Mouse (Mus musculus) G1E (cell line): ENCODE data around the gene Mia2.

Experiments used
- CTCF ChIP-seq: IDR thresholded peaks from 2 replicates; pipeline ENCODE4 v1.5.1; 2012; ENCODE audit warnings: low read depth, low read length, inconsistent platforms, mixed read lengths
- TAL1 ChIP-seq: conservative IDR thresholded peaks from 2 replicates; pipeline ENCODE4 v1.6.1; 2012; ENCODE audit warnings: low read depth, low read length, inconsistent platforms, mixed read lengths

DNA sequence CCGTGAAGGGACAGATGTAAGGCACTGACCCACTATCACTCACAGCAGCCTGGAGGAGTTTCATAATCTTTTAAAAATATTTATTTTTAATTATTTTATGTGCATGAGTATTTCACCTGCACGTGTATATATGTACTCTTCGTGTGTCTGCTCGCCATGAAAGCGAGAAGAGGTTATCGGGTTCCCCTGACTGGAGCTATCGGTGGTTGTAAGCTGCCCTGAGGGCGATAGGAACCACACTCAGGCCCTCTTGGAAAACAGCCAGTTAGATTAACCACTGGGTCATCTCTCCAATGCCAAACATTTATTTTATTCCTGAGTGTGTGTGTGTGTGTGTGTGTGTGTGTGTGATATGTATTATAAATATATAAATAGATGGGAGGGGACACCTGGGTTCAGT lies 30.8 kb upstream of the Mia2 start:
- TF ChIP-seq CTCF (no peak), TAL1 (no peak)
